Mouse (Mus musculus): ENCODE measurements around the gene Erg. TPM values are rescaled to one million over a fixed set of nuclear protein-coding genes. Genes with fewer than 3 reads are reported as not detected.
A peak's percentile ranks its signal among the peaks of the same experiment; 100 is the strongest.

Gene Erg
- polyA plus RNA-seq, 1 experiment from 2014 or later = 3.5 TPM

- Histone ChIP-seq H3K4me3 (no peak overlapping the region), H3K27ac (no peak overlapping the region), H3K36me3 (no peaks in the 10 kb centered on the region), H3K9ac (no peak overlapping the region), H3K27me3 (replicated peaks) (no peaks in the 10 kb centered on the region), H3K4me1 (peaks cover 12% of the 10 kb centered on the region), H3K9me3 (no peaks in the 10 kb centered on the region), H3K4me2 (replicated peaks) (no peak overlapping the region)
- ATAC-seq (ENCODE audit: low FRiP score, low read depth) = no peak
- WGBS = 35% methylated on average over 5 of the region's 5 CpGs
Observed at GRCm38 (mm10) chr16:95602504-95602903, 16.1 kb upstream of the Erg start.

DNA sequence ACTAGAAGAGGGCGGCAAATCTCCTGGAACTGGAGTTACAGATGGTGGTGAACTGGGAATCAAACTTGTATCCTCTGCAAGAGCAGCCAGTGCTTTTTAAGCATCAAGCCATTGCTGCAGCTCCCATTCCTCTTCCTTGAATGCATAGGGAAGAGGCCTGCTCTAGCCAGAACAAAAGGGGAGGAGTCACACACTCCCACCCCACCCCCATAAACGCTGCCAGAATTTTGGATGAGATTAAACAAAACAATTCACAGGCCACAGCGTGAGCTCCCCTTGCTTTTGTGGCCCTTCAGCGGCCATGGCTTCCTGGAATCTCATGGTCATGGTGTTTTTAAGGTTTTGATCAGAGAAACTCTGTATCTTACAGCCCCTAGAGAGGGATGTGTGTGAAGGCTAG lies 15.4 kb upstream of the Erg start:
- no peaks in the 10 kb centered on the region for H3K27me3 ChIP-seq (replicated peaks)

GRCm38 (mm10) chr16:95601219-95601580 lies 14.8 kb upstream of the Erg start:
- no peaks in the 10 kb centered on the region for H3K27me3 ChIP-seq (replicated peaks)
- H3K9me3 ChIP-seq = no peaks in the 10 kb centered on the region
- H3K4me2 ChIP-seq (replicated peaks) = peak overlapping the region; percentile 34
- no peaks in the 10 kb centered on the region for H3K36me3 ChIP-seq
- no peak overlapping the region; the same call in 1 of the 2 replicates for H3K4me3 ChIP-seq
- 75% methylated on average over 4 of the region's 4 CpGs for WGBS
- no peak overlapping the region for H3K27ac ChIP-seq
- peaks cover 12% of the 10 kb centered on the region for H3K4me1 ChIP-seq
- peak; percentile 54 for ATAC-seq (ENCODE audit: low FRiP score, low read depth)
- H3K9ac ChIP-seq = no peak overlapping the region

More for the DNA sequence above, 15.4 kb upstream of the Erg start:
- peaks cover 12% of the 10 kb centered on the region for H3K4me1 ChIP-seq
- H3K4me3 ChIP-seq = no peak overlapping the region
- H3K9me3 ChIP-seq = no peaks in the 10 kb centered on the region
- H3K27ac ChIP-seq = no peak overlapping the region
- WGBS = 29% methylated on average over 4 of the region's 4 CpGs
- no peaks in the 10 kb centered on the region for H3K36me3 ChIP-seq
- H3K9ac ChIP-seq = no peak overlapping the region
- H3K4me2 ChIP-seq (replicated peaks) = no peak overlapping the region
- peak; percentile 51; the same call in 1 of the 2 replicates for ATAC-seq (ENCODE audit: low FRiP score, low read depth)

- H3K9ac ChIP-seq = no peak overlapping the region
- H3K4me3 ChIP-seq = no peak overlapping the region; the same call in 1 of the 2 replicates
- peak; percentile 84 for ATAC-seq (ENCODE audit: low FRiP score, low read depth)
- H3K27ac ChIP-seq = no peak overlapping the region
- no peaks in the 10 kb centered on the region for H3K36me3 ChIP-seq
- 58% methylated on average over 19 of the region's 19 CpGs for WGBS
- no peaks in the 10 kb centered on the region for H3K27me3 ChIP-seq (replicated peaks)
- peak overlapping the region; percentile 34 for H3K4me2 ChIP-seq (replicated peaks)
- H3K9me3 ChIP-seq = no peaks in the 10 kb centered on the region
- H3K4me1 ChIP-seq = peaks cover 12% of the 10 kb centered on the region
Observed at GRCm38 (mm10) chr16:95600572-95601218, 14.3 kb upstream of the Erg start.

DNA sequence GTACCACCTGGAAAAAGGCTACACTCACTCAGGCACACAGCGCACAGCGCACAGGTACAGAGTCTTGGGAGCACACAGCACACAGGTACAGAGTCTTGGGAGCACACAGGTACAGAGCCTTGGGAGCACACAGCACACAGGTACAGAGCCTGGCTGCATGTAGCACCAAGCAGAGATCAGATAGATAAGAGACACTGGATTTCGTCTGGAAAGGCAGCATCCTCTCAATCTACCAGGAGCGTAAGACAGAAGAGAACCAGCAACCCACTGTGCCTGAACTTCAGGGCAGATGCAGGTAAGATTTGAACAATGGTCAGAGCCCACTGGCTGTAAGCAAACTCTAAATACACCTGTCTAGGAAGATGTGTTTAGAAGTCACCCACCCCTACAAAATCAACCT lies 12.5 kb upstream of the Erg start:
- Histone ChIP-seq H3K9ac (no peak overlapping the region), H3K4me2 (replicated peaks) (no peak overlapping the region), H3K27me3 (replicated peaks) (no peaks in the 10 kb centered on the region), H3K36me3 (no peaks in the 10 kb centered on the region), H3K27ac (no peak overlapping the region), H3K4me1 (peaks cover 12% of the 10 kb centered on the region), H3K9me3 (no peaks in the 10 kb centered on the region), H3K4me3 (no peak overlapping the region)
- no peak for ATAC-seq (ENCODE audit: low FRiP score, low read depth)
- WGBS = 94% methylated on average over 4 of the region's 4 CpGs

GRCm38 (mm10) chr16:95597578-95597951 lies 11.2 kb upstream of the Erg start:
- Histone ChIP-seq H3K27ac (no peak overlapping the region), H3K4me2 (replicated peaks) (no peak overlapping the region), H3K27me3 (replicated peaks) (no peaks in the 10 kb centered on the region), H3K9me3 (no peaks in the 10 kb centered on the region), H3K9ac (no peak overlapping the region), H3K4me3 (no peak overlapping the region), H3K4me1 (peaks cover 9% of the 10 kb centered on the region), H3K36me3 (no peaks in the 10 kb centered on the region)
- no peak for ATAC-seq (ENCODE audit: low FRiP score, low read depth)
- 61% methylated on average over 7 of the region's 7 CpGs for WGBS

DNA sequence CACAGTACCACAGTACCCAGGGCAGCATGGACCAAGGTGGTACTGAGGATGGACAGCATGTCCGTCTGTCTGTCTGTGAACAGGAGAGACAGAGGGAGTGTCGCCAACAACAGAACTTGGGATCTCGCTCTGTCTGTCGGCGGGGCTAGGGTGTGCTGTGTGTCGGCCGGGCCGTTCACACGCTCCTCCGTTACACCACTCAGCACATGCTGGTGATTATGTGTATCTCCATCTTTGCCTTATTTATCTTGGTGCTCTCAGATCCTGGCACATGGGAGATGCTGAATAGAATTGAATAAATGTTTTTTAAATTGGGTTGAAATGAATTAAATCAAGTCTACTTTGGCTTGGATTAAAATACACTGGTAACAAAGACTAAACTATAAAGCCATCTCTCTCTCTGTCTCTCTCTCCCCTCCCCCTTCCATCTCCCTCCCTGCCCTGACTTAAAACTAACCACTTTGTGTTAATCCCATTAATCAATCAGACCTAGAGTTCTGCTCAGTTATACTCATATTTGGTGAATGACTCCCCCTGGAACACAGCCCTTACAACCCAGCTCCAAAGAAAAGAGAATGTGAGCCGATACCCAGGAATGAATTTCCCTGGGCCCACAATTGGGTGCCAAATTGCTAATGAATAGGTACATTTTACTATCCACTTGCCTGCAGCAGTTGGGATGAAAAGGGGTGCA lies 10.6 kb upstream of the Erg start:
- 88% methylated on average over 11 of the region's 11 CpGs for whole genome bisulfite sequencing
- Histone ChIP-seq H3K9ac (no peak overlapping the region), H3K9me3 (no peaks in the 10 kb centered on the region), H3K4me3 (no peak overlapping the region), H3K36me3 (no peaks in the 10 kb centered on the region), H3K27me3 (replicated peaks) (no peaks in the 10 kb centered on the region), H3K4me2 (replicated peaks) (no peak overlapping the region), H3K27ac (no peak overlapping the region), H3K4me1 (0 out of 2 replicates have a peak, but pooled peaks cover 4% of the 10 kb centered on the region)
- ATAC-seq (ENCODE audit: low FRiP score, low read depth) = no peak

GRCm38 (mm10) chr16:95588849-95589248 lies 2.5 kb upstream of the Erg start:
- peaks cover 19% of the 10 kb centered on the region; the same call in 1 of the 2 replicates for H3K4me1 ChIP-seq
- H3K27me3 ChIP-seq (replicated peaks) = peaks cover 17% of the 10 kb centered on the region
- H3K9me3 ChIP-seq = no peaks in the 10 kb centered on the region
- 56% methylated on average over 5 of the region's 5 CpGs for WGBS
- no peak overlapping the region for H3K4me3 ChIP-seq
- no peaks in the 10 kb centered on the region for H3K36me3 ChIP-seq
- no peak overlapping the region for H3K9ac ChIP-seq
- no peak overlapping the region for H3K4me2 ChIP-seq (replicated peaks)
- ATAC-seq (ENCODE audit: low FRiP score, low read depth) = no peak
- H3K27ac ChIP-seq = no peak overlapping the region

GRCm38 (mm10) chr16:95586726-95587125 lies 333 bp upstream of the Erg start:
- Histone ChIP-seq H3K36me3 (no peaks in the 10 kb centered on the region), H3K4me3 (no peak overlapping the region), H3K4me2 (replicated peaks) (peak overlapping the region; percentile 83), H3K4me1 (peaks cover 19% of the 10 kb centered on the region; the same call in 1 of the 2 replicates), H3K9me3 (no peaks in the 10 kb centered on the region), H3K27me3 (replicated peaks) (peaks cover 22% of the 10 kb centered on the region), H3K27ac (no peak overlapping the region), H3K9ac (no peak overlapping the region)
- ATAC-seq (ENCODE audit: low FRiP score, low read depth) = no peak
- WGBS = 28% methylated on average over 7 of the region's 7 CpGs

DNA sequence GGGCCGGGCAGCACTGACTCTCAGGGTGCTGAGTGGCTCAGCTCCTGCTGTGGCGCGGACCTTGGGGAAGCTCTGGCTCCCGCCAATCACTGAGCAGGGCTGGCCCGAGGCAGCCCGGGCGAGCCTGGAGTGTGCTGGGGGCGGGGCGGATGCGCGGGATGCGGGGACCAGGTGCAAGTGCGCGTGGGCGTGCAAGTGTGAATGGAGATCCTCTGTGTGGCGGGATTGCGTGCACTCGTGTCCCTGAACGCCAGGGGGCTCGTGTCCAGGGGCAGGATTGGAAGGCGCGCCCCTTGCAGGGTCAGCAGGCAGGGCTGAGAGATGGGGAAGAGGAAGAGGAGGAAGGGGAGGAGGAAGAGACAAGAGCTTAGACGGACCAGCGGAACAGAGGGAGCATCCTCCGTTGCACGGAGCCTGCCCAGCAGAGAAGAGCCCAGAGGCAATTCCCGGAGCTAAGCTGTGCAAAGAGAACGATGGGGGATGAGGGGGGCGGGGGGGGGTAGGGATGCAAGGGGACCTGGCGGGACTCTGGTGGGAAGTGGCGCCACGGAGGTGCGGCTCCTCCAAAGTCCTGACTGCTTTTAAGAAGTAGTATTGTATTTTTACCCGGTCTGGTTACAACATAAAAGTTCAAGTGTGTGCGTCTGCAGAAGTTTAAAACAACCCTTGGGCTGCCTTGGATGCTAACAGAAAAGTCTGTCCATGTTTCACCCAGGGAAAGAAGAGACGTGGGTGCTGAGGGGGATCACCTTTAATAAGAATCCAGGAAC lies 667 bp downstream of the Erg start:
- ATAC-seq (ENCODE audit: low FRiP score, low read depth) = peak; percentile 94
- peaks cover 22% of the 10 kb centered on the region for H3K27me3 ChIP-seq (replicated peaks)
- WGBS = 1% methylated on average over 36 of the region's 36 CpGs

GRCm38 (mm10) chr16:95584751-95585528 lies 1.5 kb downstream of the Erg start:
- Histone ChIP-seq H3K4me3 (peak overlapping the region; percentile 38), H3K9me3 (no peaks in the 10 kb centered on the region), H3K36me3 (no peaks in the 10 kb centered on the region), H3K9ac (peak overlapping the region; percentile 33), H3K27me3 (replicated peaks) (peaks cover 22% of the 10 kb centered on the region), H3K27ac (no peak overlapping the region), H3K4me1 (peaks cover 19% of the 10 kb centered on the region; the same call in 1 of the 2 replicates), H3K4me2 (replicated peaks) (peak overlapping the region; percentile 83)
- peak; percentile 31 for ATAC-seq (ENCODE audit: low FRiP score, low read depth)
- whole genome bisulfite sequencing = 14% methylated on average over 37 of the region's 37 CpGs

More for the DNA sequence above, 667 bp downstream of the Erg start:
- Histone ChIP-seq H3K4me3 (peak overlapping the region; percentile 38), H3K27ac (no peak overlapping the region), H3K36me3 (no peaks in the 10 kb centered on the region), H3K9ac (peak overlapping the region; percentile 33), H3K4me1 (peaks cover 19% of the 10 kb centered on the region; the same call in 1 of the 2 replicates), H3K4me2 (replicated peaks) (peak overlapping the region; percentile 83), H3K9me3 (no peaks in the 10 kb centered on the region)
